In the genomic region with DNA sequence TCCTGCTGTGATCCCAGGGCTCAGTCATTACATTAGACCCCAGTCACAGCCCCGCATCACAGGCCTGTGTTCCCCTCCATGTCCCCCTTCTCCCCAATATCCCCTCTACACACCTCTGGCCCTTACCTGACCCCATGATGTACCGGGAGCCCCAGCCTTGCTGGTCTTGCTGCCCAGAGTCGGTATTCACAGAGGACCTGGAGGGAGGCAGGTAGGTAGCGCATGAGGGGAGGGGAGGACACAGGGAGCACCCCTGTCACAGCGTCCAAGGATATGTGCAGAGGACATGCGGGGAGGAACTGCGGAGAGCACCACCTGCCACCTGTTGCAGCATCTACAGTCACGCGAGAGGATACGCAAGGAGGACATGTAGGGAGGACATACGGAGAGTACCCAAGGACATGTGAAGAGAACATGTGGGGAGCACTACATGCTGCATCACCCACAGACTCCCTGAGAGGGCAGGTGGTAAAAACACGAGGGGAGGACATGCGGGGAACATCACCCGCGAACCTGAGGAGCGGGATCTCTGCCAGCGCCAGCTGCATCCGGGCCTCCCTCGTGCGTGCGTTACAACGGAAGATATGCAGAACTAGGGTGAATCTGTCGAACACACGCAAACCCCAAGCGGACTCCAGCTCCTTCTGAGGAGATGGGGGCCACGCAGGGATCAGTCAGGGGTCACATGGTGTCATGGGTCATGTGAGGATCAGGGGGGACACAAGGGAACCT, we compare ENCODE assay signal across 8 mouse cellular contexts. TPM values are rescaled to one million over a fixed set of nuclear protein-coding genes. Genes with fewer than 3 reads are reported as not detected.
DNase-seq lines count a peak whose midpoint lies in the region; ATAC-seq lines count a peak whose summit lies in the region.

No protein-coding gene starts in this region.

- WGBS in neural tube, embryonic 11.5 days: 95% methylated on average over 26 of the region's 26 CpGs
- WGBS in hindbrain, embryonic 15.5 days: 94% methylated on average over 26 of the region's 26 CpGs
- whole genome bisulfite sequencing in macrophage (ENCODE audit: missing documents): 94% methylated on average over 23 of the region's 26 CpGs

- peaks cover 5% of the 10 kb centered on the region; the same call in 1 of the 2 replicates for H3K4me1 ChIP-seq in neural tube, embryonic 11.5 days (ENCODE audit: control insufficient read depth, insufficient read depth, low read length)
- peaks cover 27% of the 10 kb centered on the region for H3K4me1 ChIP-seq in hindbrain, embryonic 15.5 days (replicated peaks)

- no peak for ATAC-seq in cerebellum, adult (ENCODE audit: insufficient number of reproducible peaks, low FRiP score, low TSS enrichment)
- no peak for ATAC-seq in neural tube, embryonic 11.5 days (ENCODE audit: insufficient read depth, low FRiP score, low TSS enrichment)
- ATAC-seq in hindbrain, embryonic 15.5 days (ENCODE audit: low FRiP score, low read depth): no peak
- no peak for ATAC-seq in erythroid progenitor cell, adult 5-6 weeks (replicated peaks; ENCODE audit: low FRiP score, poor library complexity, severe bottlenecking)
- no peak for ATAC-seq in megakaryocyte progenitor cell, adult 5-6 weeks (replicated peaks; ENCODE audit: poor library complexity)

- peak overlapping the region; percentile 88 for H3K4me2 ChIP-seq in neural tube, embryonic 11.5 days (ENCODE audit: low read depth)
- H3K4me2 ChIP-seq in hindbrain, embryonic 15.5 days: peak overlapping the region; percentile 89

- H3K27me3 ChIP-seq in neural tube, embryonic 11.5 days (ENCODE audit: control insufficient read depth, insufficient read depth, low read length): no peaks in the 10 kb centered on the region
- no peaks in the 10 kb centered on the region for H3K27me3 ChIP-seq in hindbrain, embryonic 15.5 days

- peak overlapping the region; percentile 82 for H3K4me3 ChIP-seq in neural tube, embryonic 11.5 days (ENCODE audit: low read depth, low read length)
- H3K4me3 ChIP-seq in hindbrain, embryonic 15.5 days: peak overlapping the region; percentile 89
- H3K4me3 ChIP-seq in macrophage (ENCODE audit: inconsistent target): peak overlapping the region; percentile 66; the same call in 1 of the 2 replicates

- H3K79me2 ChIP-seq in macrophage (ENCODE audit: inconsistent target): peaks cover 33% of the 10 kb centered on the region

- peaks cover 22% of the 10 kb centered on the region for H3K36me3 ChIP-seq in neural tube, embryonic 11.5 days (ENCODE audit: control insufficient read depth, insufficient read depth, low read length)
- H3K36me3 ChIP-seq in hindbrain, embryonic 15.5 days: peaks cover 38% of the 10 kb centered on the region
- peaks cover 38% of the 10 kb centered on the region for H3K36me3 ChIP-seq in macrophage (ENCODE audit: inconsistent target)

- peak; percentile 71 for DNase-seq in cerebellum, adult 11-12 months
- DNase-seq in neural tube, embryonic 11.5 days (ENCODE audit: low spot score): no peak
- no peak for DNase-seq in neural tube, embryonic 10.5 days (ENCODE audit: extremely low spot score, low spot score)

- H3K9ac ChIP-seq in neural tube, embryonic 11.5 days (ENCODE audit: low read length): peak overlapping the region; percentile 80
- peak overlapping the region; percentile 91; the same call in 1 of the 2 replicates for H3K9ac ChIP-seq in hindbrain, embryonic 15.5 days

- no peaks in the 10 kb centered on the region for H3K9me3 ChIP-seq in neural tube, embryonic 11.5 days (ENCODE audit: control insufficient read depth, low read length)
- H3K9me3 ChIP-seq in hindbrain, embryonic 15.5 days: no peaks in the 10 kb centered on the region

- H3K27ac ChIP-seq in neural tube, embryonic 11.5 days (ENCODE audit: low read depth, low read length): no peak overlapping the region
- no peak overlapping the region for H3K27ac ChIP-seq in hindbrain, embryonic 15.5 days (replicated peaks)
- H3K27ac ChIP-seq in macrophage: no peak overlapping the region

RNA-seq across cellular contexts. Expression of a gene that starts 1.7 kb away (rescaled TPM):
- polyA plus RNA-seq in neural tube, embryonic 11.5 days (2014; fragmentation: Nextera tagmentation; extraction: Ambion mirVana): 31.7 and 32.7 TPM in 2 replicates
- 61.1 and 63.6 TPM in 2 replicates for polyA plus RNA-seq in hindbrain, embryonic 15.5 days (2015; fragmentation: Nextera tagmentation; extraction: Ambion mirVana)
- 100 to 1,000 TPM in 20 of 26 experiments, 10 to 100 TPM in 6; 32.5 to 227 (median 116) TPM for total RNA-seq in macrophage (2018; cell fraction: chromatin; rRNA removed)
- 10 to 100 TPM in 20 of 26 experiments, 1 to 10 TPM in 6; 6.1 to 20.3 (median 11.3) TPM for total RNA-seq in macrophage (2018; cell fraction: cytosol; rRNA removed)
- 100 to 1,000 TPM in 2 of 26 experiments, 10 to 100 TPM in 24; 28.9 to 136 (median 64.6) TPM for total RNA-seq in macrophage (2018; cell fraction: nucleus; rRNA removed)
- polyA plus RNA-seq in macrophage (2018): 5.6 to 22.4 TPM (median 15.8 TPM) in 3 replicates
- total RNA-seq in erythroid progenitor cell, adult 5-6 weeks (2015; ENCODE audit: low replicate concordance): 2.5 TPM in 1 of 2 replicates, not detected in the other
- total RNA-seq in erythroid progenitor cell, adult 5-6 weeks (2017; ENCODE audit: low replicate concordance): 8.5 TPM in 1 of 2 replicates, not detected in the other
- 12.0 and 12.7 TPM in 2 replicates for total RNA-seq in megakaryocyte progenitor cell, adult 5-6 weeks (2015)
- total RNA-seq in megakaryocyte progenitor cell, adult 5-6 weeks (2017): 17.3 and 19.8 TPM in 2 replicates

RNA-seq across cellular contexts. Expression of a gene that starts 3.6 kb away (rescaled TPM):
- 5.0 and 6.8 TPM in 2 replicates for polyA plus RNA-seq in neural tube, embryonic 11.5 days (2014; fragmentation: Nextera tagmentation; extraction: Ambion mirVana)
- polyA plus RNA-seq in hindbrain, embryonic 15.5 days (2015; fragmentation: Nextera tagmentation; extraction: Ambion mirVana): 13.3 and 16.2 TPM in 2 replicates
- total RNA-seq in macrophage (2018; cell fraction: chromatin; rRNA removed): 10 to 100 TPM in 3 of 26 experiments, 1 to 10 TPM in 21, under 1 TPM in 2; 0.38 to 11.0 (median 4.3) TPM
- total RNA-seq in macrophage (2018; cell fraction: cytosol; rRNA removed): 1 to 10 TPM in 23 of 26 experiments, under 1 TPM in 3; 0.47 to 4.9 (median 2.9) TPM
- 10 to 100 TPM in 1 of 26 experiments, 1 to 10 TPM in 20, under 1 TPM in 5; 0.40 to 10.4 (median 3.3) TPM for total RNA-seq in macrophage (2018; cell fraction: nucleus; rRNA removed)
- 2.0 to 5.7 TPM (median 2.3 TPM) in 3 replicates for polyA plus RNA-seq in macrophage (2018)
- total RNA-seq in erythroid progenitor cell, adult 5-6 weeks (2015; ENCODE audit: low replicate concordance): 0.36 TPM in 1 of 2 replicates, not detected in the other
- total RNA-seq in erythroid progenitor cell, adult 5-6 weeks (2017; ENCODE audit: low replicate concordance): 1.4 and 4.1 TPM in 2 replicates
- total RNA-seq in megakaryocyte progenitor cell, adult 5-6 weeks (2015): 4.3 and 6.7 TPM in 2 replicates
- 7.3 and 11.1 TPM in 2 replicates for total RNA-seq in megakaryocyte progenitor cell, adult 5-6 weeks (2017)

RNA-seq across cellular contexts. Expression of a gene that starts 6.5 kb away (rescaled TPM):
- polyA plus RNA-seq in neural tube, embryonic 11.5 days (2014; fragmentation: Nextera tagmentation; extraction: Ambion mirVana): 0.32 and 0.73 TPM in 2 replicates
- 6.0 and 6.1 TPM in 2 replicates for polyA plus RNA-seq in hindbrain, embryonic 15.5 days (2015; fragmentation: Nextera tagmentation; extraction: Ambion mirVana)
- total RNA-seq in macrophage (2018; cell fraction: chromatin; rRNA removed): not detected
- total RNA-seq in macrophage (2018; cell fraction: cytosol; rRNA removed): under 1 TPM in 7 of 26 experiments, not detected in 19; 0.03 to 0.09 (median 0.05) TPM
- total RNA-seq in macrophage (2018; cell fraction: nucleus; rRNA removed): under 1 TPM in 2 of 26 experiments, not detected in 24; 0.29 TPM
- polyA plus RNA-seq in macrophage (2018): 0.06 to 0.07 TPM in 2 of 3 replicates, not detected in the other
- total RNA-seq in erythroid progenitor cell, adult 5-6 weeks (2015; ENCODE audit: low replicate concordance): not detected in 2 replicates
- total RNA-seq in erythroid progenitor cell, adult 5-6 weeks (2017; ENCODE audit: low replicate concordance): 0.13 TPM in 1 of 2 replicates, not detected in the other
- total RNA-seq in megakaryocyte progenitor cell, adult 5-6 weeks (2015): not detected in 2 replicates
- 0.17 TPM in 1 of 2 replicates, not detected in the other for total RNA-seq in megakaryocyte progenitor cell, adult 5-6 weeks (2017)

RNA-seq across cellular contexts. Expression of a gene that starts 12.1 kb away (rescaled TPM):
- polyA plus RNA-seq in neural tube, embryonic 11.5 days (2014; fragmentation: Nextera tagmentation; extraction: Ambion mirVana): 0.62 and 0.82 TPM in 2 replicates
- 0.29 and 0.35 TPM in 2 replicates for polyA plus RNA-seq in hindbrain, embryonic 15.5 days (2015; fragmentation: Nextera tagmentation; extraction: Ambion mirVana)
- total RNA-seq in macrophage (2018; cell fraction: chromatin; rRNA removed): under 1 TPM in 12 of 26 experiments, not detected in 14; 0.18 to 0.77 (median 0.25) TPM
- under 1 TPM in 17 of 26 experiments, not detected in 9; 0.03 to 0.10 (median 0.05) TPM for total RNA-seq in macrophage (2018; cell fraction: cytosol; rRNA removed)
- 1 to 10 TPM in 1 of 26 experiments, under 1 TPM in 13, not detected in 12; 0.17 to 1.2 (median 0.27) TPM for total RNA-seq in macrophage (2018; cell fraction: nucleus; rRNA removed)
- polyA plus RNA-seq in macrophage (2018): 0.06 to 0.51 TPM (median 0.10 TPM) in 3 replicates
- not detected in 2 replicates for total RNA-seq in erythroid progenitor cell, adult 5-6 weeks (2015; ENCODE audit: low replicate concordance)
- total RNA-seq in erythroid progenitor cell, adult 5-6 weeks (2017; ENCODE audit: low replicate concordance): not detected in 2 replicates
- 1.7 and 3.0 TPM in 2 replicates for total RNA-seq in megakaryocyte progenitor cell, adult 5-6 weeks (2015)
- 1.2 and 1.6 TPM in 2 replicates for total RNA-seq in megakaryocyte progenitor cell, adult 5-6 weeks (2017)

RNA-seq across cellular contexts. Expression of a gene that starts 29.3 kb away (rescaled TPM):
- polyA plus RNA-seq in neural tube, embryonic 11.5 days (2014; fragmentation: Nextera tagmentation; extraction: Ambion mirVana): 83.9 and 95.0 TPM in 2 replicates
- polyA plus RNA-seq in hindbrain, embryonic 15.5 days (2015; fragmentation: Nextera tagmentation; extraction: Ambion mirVana): 72.9 and 76.5 TPM in 2 replicates
- 100 to 1,000 TPM in 24 of 26 experiments, 10 to 100 TPM in 2; 86.3 to 255 (median 173) TPM for total RNA-seq in macrophage (2018; cell fraction: chromatin; rRNA removed)
- 10 to 100 TPM; 20.5 to 42.3 (median 30.2) TPM for total RNA-seq in macrophage (2018; cell fraction: cytosol; rRNA removed)
- total RNA-seq in macrophage (2018; cell fraction: nucleus; rRNA removed): 100 to 1,000 TPM in 12 of 26 experiments, 10 to 100 TPM in 14; 58.8 to 168 (median 98.6) TPM
- 26.2 to 38.4 TPM (median 30.9 TPM) in 3 replicates for polyA plus RNA-seq in macrophage (2018)
- total RNA-seq in erythroid progenitor cell, adult 5-6 weeks (2015; ENCODE audit: low replicate concordance): 52.8 and 58.0 TPM in 2 replicates
- total RNA-seq in erythroid progenitor cell, adult 5-6 weeks (2017; ENCODE audit: low replicate concordance): 44.9 and 55.7 TPM in 2 replicates
- total RNA-seq in megakaryocyte progenitor cell, adult 5-6 weeks (2015): 29.1 and 34.6 TPM in 2 replicates
- 43.9 and 57.1 TPM in 2 replicates for total RNA-seq in megakaryocyte progenitor cell, adult 5-6 weeks (2017)
